Mouse (Mus musculus) kidney, embryonic 15.5 days (tissue): ENCODE results near the gene Gpr107. TPM values are rescaled to one million over a fixed set of nuclear protein-coding genes. Genes with fewer than 3 reads are reported as not detected.

ENCODE experiments used
- ATAC-seq: fragments of 200-750 bp; cut with Nextera tagmentation; replicated peaks from 2 replicates; pipeline ENCODE4 v1.8.0; 2017; ENCODE audit warnings: moderate TSS enrichment; ENCODE audit not compliant: low FRiP score
- H3K27ac ChIP-seq: fragments of 300-500 bp; sonication (generic); 2 replicates; pipeline ENCODE4 v1.5.1; 2015; ENCODE audit warnings: mild to moderate bottlenecking, inconsistent platforms
- H3K27me3 ChIP-seq: fragments of 300-500 bp; sonication (generic); 2 replicates; pipeline ENCODE4 v1.6.1; 2015; ENCODE audit warnings: inconsistent platforms
- H3K36me3 ChIP-seq: fragments of 300-500 bp; sonication (generic); 2 replicates; pipeline ENCODE4 v1.6.1; 2015; ENCODE audit warnings: inconsistent platforms
- H3K4me1 ChIP-seq: fragments of 300-500 bp; sonication (generic); 2 replicates; pipeline ENCODE4 v1.6.1; 2015; ENCODE audit warnings: inconsistent platforms
- H3K4me2 ChIP-seq: fragments of 300-500 bp; sonication (generic); 2 replicates; pipeline ENCODE4 v1.6.1; 2015; ENCODE audit warnings: moderate library complexity, mild to moderate bottlenecking, inconsistent platforms
- H3K4me3 ChIP-seq: fragments of 300-500 bp; sonication (generic); replicated peaks from 2 replicates; pipeline ENCODE4 v1.5.1; 2015; ENCODE audit warnings: mild to moderate bottlenecking, inconsistent platforms
- H3K9ac ChIP-seq: fragments of 300-500 bp; sonication (generic); 2 replicates; pipeline ENCODE4 v1.6.1; 2015; ENCODE audit warnings: mild to moderate bottlenecking, inconsistent platforms
- H3K9me3 ChIP-seq: fragments of 300-500 bp; sonication (generic); replicated peaks from 2 replicates; pipeline ENCODE4 v1.6.1; 2016; ENCODE audit warnings: inconsistent platforms
- WGBS: fragments of 180-500 bp; shearing (Covaris S2); methylation state at CpG from one replicate; pipeline ENCODE4 v1.1.7; 2015; ENCODE audit warnings: mixed read lengths; 5-methylcytosine and 5-hydroxymethylcytosine counted together
- polyA plus RNA-seq: library from polyadenylated mRNA; unstranded; fragments of >200 nt; fragmentation: Nextera tagmentation; extraction: Ambion mirVana; gene quantifications from 2 replicates; pipeline ENCODE4 v1.2.1, GENCODE M21; 2015

Gpr107 gene
- polyA plus RNA-seq, 1 experiment from 2014 or later, result 37.0 TPM

DNA sequence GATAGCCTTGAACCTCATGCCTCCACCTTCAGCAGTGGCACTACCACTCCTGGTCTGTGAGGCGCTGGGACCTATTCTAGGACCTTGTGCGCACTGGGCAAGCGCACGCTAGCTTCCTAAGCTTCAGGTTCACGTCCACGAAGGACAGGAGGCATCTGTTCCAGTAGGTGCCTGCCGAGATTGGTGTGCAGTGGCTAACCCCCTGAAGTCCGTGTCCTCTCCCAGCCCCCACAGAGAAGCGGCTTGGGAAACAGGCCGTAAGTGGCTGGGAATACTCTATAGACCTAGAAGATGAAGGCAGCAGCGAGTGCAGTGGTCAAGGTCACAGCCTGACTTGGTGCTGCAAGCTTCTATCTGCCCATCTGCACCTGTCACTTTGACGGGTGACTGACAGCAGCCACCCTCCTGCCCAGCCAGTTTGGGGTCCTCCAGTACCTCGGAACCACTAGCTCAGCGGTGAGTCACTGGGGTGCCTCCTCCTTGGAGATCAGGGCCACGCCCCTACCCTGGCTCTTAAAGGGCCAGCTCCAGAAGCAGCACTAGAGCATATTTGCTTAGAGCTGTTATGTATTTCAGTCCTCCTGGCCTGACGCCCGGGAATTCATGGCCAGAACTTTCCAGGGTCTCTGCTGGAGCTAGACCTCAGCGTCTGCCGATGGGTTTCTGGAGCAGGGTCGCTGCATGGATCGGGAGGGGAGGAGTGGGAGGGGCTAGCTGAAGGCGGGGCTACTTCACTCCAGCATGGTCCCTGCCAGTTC lies 106.7 kb downstream of the Gpr107 start:
- Histone ChIP-seq H3K4me1 (peaks cover 85% of the 10 kb centered on the region), H3K27me3 (no peaks in the 10 kb centered on the region)
- WGBS, result 12% methylated on average over 22 of the region's 22 CpGs

DNA sequence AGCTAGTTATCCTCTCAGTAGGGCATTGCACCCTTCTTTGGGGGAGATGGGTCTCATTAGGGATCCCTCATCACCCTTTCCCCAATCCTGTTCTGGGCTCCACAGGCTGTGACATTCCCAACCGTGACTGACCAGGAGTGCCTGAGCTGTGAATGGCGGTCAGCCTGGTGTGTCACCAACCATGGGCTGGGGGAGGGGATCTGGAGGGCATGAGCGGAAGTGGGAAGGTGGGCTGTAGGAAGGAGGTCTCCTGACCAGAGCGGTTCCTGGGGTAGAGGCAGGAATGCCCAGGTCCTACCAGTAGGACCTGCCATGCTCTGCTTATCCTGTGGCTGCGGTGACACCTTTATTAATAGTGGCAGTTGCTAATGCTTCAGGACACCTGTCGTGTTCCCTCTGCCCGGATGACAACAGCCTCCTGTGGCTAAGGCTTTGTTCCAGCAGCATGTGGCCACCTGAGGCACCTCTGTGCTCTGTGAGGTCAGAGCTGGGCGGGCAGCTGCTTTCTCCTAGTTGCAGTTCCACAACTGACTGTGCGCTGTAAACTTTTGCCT lies 107.3 kb downstream of the Gpr107 start:
- H3K9ac ChIP-seq, result peak overlapping the region; percentile 41; the same call in 1 of the 2 replicates
- 34% methylated on average over 9 of the region's 9 CpGs for WGBS
- peak overlapping the region; percentile 82 for H3K27ac ChIP-seq
- no peaks in the 10 kb centered on the region for H3K36me3 ChIP-seq
- H3K27me3 ChIP-seq, result no peaks in the 10 kb centered on the region
- peak overlapping the region; percentile 52 for H3K4me3 ChIP-seq
- H3K9me3 ChIP-seq, result no peaks in the 10 kb centered on the region
- H3K4me2 ChIP-seq, result peak overlapping the region; percentile 74
- peak; percentile 23 for ATAC-seq
- H3K4me1 ChIP-seq, result peaks cover 85% of the 10 kb centered on the region

More for the DNA sequence above, 106.7 kb downstream of the Gpr107 start:
- peak overlapping the region; percentile 74 for H3K4me2 ChIP-seq
- peak overlapping the region; percentile 52 for H3K4me3 ChIP-seq
- H3K36me3 ChIP-seq, result no peaks in the 10 kb centered on the region
- no peaks in the 10 kb centered on the region for H3K9me3 ChIP-seq
- peak overlapping the region; percentile 82 for H3K27ac ChIP-seq
- peak; percentile 75 for ATAC-seq
- peak overlapping the region; percentile 41 for H3K9ac ChIP-seq

DNA sequence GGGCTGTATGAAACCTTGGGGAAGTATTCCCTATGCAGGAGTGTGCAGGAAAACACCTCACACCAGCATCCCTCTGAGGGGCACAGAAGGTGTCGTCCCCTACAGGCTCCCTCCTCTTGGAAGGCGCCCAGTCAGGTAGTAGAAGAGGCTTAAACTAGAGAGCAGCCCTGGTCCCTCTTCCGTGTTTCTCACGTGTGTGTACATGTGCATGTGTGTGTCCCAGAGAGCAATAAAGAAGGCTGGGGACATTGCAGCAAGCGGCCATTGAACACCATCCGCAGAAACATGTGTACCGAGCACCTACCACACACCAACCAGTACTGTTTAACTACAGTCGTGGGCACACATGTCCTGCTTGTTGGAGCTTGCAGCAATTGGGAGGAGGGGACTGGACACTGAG lies 108.4 kb downstream of the Gpr107 start:
- no peak overlapping the region for H3K9ac ChIP-seq
- peaks cover 85% of the 10 kb centered on the region for H3K4me1 ChIP-seq
- H3K9me3 ChIP-seq, result no peaks in the 10 kb centered on the region
- no peaks in the 10 kb centered on the region for H3K27me3 ChIP-seq
- no peak for ATAC-seq
- no peaks in the 10 kb centered on the region for H3K36me3 ChIP-seq
- WGBS, result 87% methylated on average over 8 of the region's 8 CpGs
- H3K4me3 ChIP-seq, result no peak overlapping the region
- H3K4me2 ChIP-seq, result no peak overlapping the region
- H3K27ac ChIP-seq, result 0 out of 2 replicates have a peak overlapping the region, but pooled peaks have one; percentile 5

DNA sequence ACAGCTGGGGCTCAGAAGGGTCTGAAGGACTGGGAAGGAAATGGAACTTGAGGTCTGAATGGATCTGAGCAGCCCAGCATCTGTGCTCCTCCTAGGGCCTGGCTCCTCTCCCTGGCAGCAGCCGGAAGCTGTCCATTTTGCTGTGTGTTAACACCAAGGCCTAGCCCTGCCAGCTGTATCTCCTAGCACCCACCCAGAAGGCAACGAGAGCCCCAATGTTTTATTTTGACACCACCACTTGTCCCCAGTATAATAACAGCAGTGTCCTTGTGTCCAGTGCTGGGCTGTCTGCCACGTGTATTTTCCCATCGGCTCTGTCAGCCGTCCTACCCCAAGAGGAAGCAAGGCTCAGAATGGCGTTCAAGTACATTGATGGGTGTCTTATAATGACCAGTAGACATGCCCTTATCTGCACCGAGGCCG lies 110.9 kb downstream of the Gpr107 start:
- 63% methylated on average over 8 of the region's 8 CpGs for whole genome bisulfite sequencing
- Histone ChIP-seq H3K9me3 (no peaks in the 10 kb centered on the region), H3K4me2 (no peak overlapping the region), H3K4me1 (peaks cover 82% of the 10 kb centered on the region), H3K27ac (peak overlapping the region; percentile 91), H3K4me3 (no peak overlapping the region), H3K36me3 (peaks cover 6% of the 10 kb centered on the region; the same call in 1 of the 2 replicates), H3K27me3 (no peaks in the 10 kb centered on the region), H3K9ac (no peak overlapping the region)
- ATAC-seq, result no peak

DNA sequence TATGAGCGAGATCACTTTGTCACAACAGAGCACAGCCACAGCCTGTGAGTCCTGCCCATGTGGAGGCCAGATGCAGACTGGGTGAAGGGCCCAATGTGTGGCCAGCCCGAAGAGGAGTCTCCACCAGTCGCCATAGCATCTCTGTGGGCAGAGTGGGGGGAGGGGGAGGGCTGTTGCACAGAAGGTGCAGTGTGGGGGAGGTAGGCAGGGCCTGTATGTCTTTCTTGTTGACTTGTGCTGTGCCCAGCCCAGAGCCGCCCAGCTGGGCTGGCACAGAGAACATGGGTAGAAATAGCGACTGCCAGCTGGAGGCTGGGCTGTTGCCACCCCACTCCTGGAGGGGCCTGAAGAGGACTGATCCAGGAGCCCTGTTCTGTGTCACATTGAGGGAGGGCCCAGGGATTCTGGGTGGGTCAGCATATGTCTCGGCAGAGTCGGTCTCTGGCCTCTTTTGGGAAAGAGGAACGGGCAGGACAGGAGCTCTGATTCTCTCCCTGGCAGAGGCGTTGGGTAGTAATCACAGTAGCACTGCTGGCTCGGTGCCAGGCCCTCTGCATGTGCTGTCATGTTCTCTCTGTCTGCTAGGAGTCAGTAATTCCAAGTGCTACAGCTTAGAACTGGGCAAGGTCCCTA lies 111.7 kb downstream of the Gpr107 start:
- 42% methylated on average over 10 of the region's 10 CpGs for WGBS
- ATAC-seq, result no peak

DNA sequence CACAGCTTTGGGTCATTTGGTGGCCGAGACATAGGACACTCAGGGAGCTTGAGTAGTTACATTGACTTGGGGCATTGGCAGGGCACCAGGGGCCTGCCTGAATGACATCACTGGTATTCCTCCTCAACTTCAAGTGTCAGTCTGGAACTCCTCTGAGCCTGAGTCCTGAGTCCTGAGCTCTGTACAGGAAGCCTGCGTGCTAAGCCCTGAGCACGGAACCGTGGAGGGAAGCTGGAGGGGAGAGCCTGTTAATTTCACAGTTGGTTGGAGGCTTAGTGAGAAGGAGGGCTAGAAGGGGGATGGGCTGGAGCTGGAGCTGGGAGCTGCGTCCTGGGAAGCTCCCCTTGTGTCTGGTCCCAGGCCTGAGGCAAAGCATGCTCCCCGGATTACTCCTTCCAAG lies 115.3 kb downstream of the Gpr107 start:
- peak; percentile 81 for ATAC-seq
- Histone ChIP-seq H3K4me1 (peaks cover 73% of the 10 kb centered on the region), H3K9ac (no peak overlapping the region), H3K27me3 (no peaks in the 10 kb centered on the region), H3K27ac (peak overlapping the region; percentile 91), H3K4me2 (peak overlapping the region; percentile 29), H3K9me3 (no peaks in the 10 kb centered on the region), H3K36me3 (peaks cover 16% of the 10 kb centered on the region; the same call in 1 of the 2 replicates), H3K4me3 (no peak overlapping the region)
- 30% methylated on average over 6 of the region's 6 CpGs for WGBS

More for the DNA sequence above, 111.7 kb downstream of the Gpr107 start:
- H3K27ac ChIP-seq, result peak overlapping the region; percentile 91
- H3K9ac ChIP-seq, result no peak overlapping the region
- no peak overlapping the region for H3K4me3 ChIP-seq
- no peaks in the 10 kb centered on the region for H3K27me3 ChIP-seq
- H3K9me3 ChIP-seq, result no peaks in the 10 kb centered on the region
- no peak overlapping the region for H3K4me2 ChIP-seq
- peaks cover 6% of the 10 kb centered on the region; the same call in 1 of the 2 replicates for H3K36me3 ChIP-seq
- H3K4me1 ChIP-seq, result peaks cover 82% of the 10 kb centered on the region

Other genes with a start within 250 kb of the Gpr107 start
- 13.3 and 13.5 TPM in 2 replicates for gene Ptges, start 222.5 kb upstream of the Gpr107 start, polyA plus RNA-seq
- gene Tor1b, start 199.4 kb upstream of the Gpr107 start, polyA plus RNA-seq, result 35.3 and 37.5 TPM in 2 replicates
- 78.9 and 79.7 TPM in 2 replicates for gene Tor1a, start 184.4 kb upstream of the Gpr107 start, polyA plus RNA-seq
- gene BC005624, start 170.1 kb upstream of the Gpr107 start, polyA plus RNA-seq, result 55.2 and 60.5 TPM in 2 replicates
- gene Usp20, start 170.0 kb upstream of the Gpr107 start, polyA plus RNA-seq, result 19.1 and 22.7 TPM in 2 replicates
- gene Fnbp1, start 10.3 kb upstream of the Gpr107 start, polyA plus RNA-seq, result 19.1 and 22.4 TPM in 2 replicates
- 42.0 and 43.2 TPM in 2 replicates for gene Ncs1, start 93.5 kb downstream of the Gpr107 start, polyA plus RNA-seq
- gene Hmcn2, start 162.1 kb downstream of the Gpr107 start, polyA plus RNA-seq, result 0.22 and 0.33 TPM in 2 replicates